Mouse (Mus musculus) spleen, adult 2 months (tissue): ENCODE measurements around the gene Cd53.

Experiments
- CTCF ChIP-seq: fragments of 200-500 bp; IDR thresholded peaks from 2 replicates; pipeline ENCODE4 v1.5.1; 2011; ENCODE audit warnings: mild to moderate bottlenecking, inconsistent platforms; ENCODE audit not compliant: insufficient read depth, insufficient read length, insufficient replicate concordance; ENCODE audit errors: extremely low read depth
- POLR2A ChIP-seq: fragments of 200-500 bp; IDR thresholded peaks from 2 replicates; pipeline ENCODE4 v1.6.1; 2011; ENCODE audit warnings: low read depth, low read length, inconsistent platforms

- TF ChIP-seq POLR2A = no peak
- TF ChIP-seq CTCF = no peak
Measured at GRCm38 (mm10) chr3:106808972-106809695, 19.2 kb upstream of the Cd53 start.
